8 mouse cellular contexts compared by ENCODE assay signal in the genomic region with DNA sequence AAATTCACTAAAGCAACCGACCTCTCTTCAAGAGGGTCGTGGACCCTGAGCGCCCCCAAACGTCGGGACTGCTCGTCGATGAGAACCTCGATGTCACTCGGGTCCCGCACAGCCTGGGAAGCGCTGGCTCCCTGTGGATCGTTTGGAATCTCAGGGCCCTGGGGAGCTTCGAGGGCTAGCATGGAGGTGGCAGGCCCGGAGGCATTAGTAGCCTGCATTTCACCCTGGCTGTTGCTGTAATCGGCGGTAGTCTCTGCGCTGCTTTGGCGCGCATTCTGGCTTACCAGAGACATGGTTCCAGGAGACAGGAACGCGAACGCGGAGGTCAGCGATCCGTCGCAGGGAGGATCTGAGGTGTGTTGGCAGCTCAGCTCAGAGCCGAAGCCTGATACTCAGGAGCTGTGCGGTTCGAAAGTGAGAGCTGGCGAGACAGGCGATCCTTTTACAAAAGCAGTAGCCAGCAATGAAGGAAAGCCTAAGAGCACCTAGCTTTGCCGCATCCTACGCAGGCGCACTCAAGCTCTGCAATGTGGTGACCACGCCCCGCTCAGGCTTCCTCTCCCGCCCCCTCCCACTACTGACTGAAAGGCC. TPM values are rescaled to one million over a fixed set of nuclear protein-coding genes. Genes with fewer than 3 reads are reported as not detected.
DNase-seq lines count a peak whose midpoint lies in the region; ATAC-seq and TF ChIP-seq lines count a peak whose summit lies in the region.

Magee2 (minus strand) TSS at position 517 of the 591 bp plus-strand sequence.

- H3K36me3 ChIP-seq in kidney, adult 2 months (ENCODE audit: control insufficient read depth, insufficient read depth, low read length), result no peaks in the 10 kb centered on the region
- H3K36me3 ChIP-seq in forebrain, postnatal 0 days (ENCODE audit: insufficient read depth), result no peaks in the 10 kb centered on the region
- H3K36me3 ChIP-seq in intestine, embryonic 16.5 days (ENCODE audit: control insufficient read depth, insufficient read depth, low read length), result no peaks in the 10 kb centered on the region

- no peaks in the 10 kb centered on the region; the same call in 1 of the 2 replicates for H3K27me3 ChIP-seq in kidney, adult 2 months (replicated peaks; ENCODE audit: control insufficient read depth, insufficient read depth, low read length)
- H3K27me3 ChIP-seq in forebrain, postnatal 0 days (ENCODE audit: insufficient read depth, low read length), result no peaks in the 10 kb centered on the region; the same call in 1 of the 2 replicates
- H3K27me3 ChIP-seq in intestine, embryonic 16.5 days (replicated peaks; ENCODE audit: control insufficient read depth, insufficient read depth, low read length), result peaks cover 2% of the 10 kb centered on the region; the same call in 1 of the 2 replicates

- peak within 1 kb of the TSS; percentile 61 for H3K9ac ChIP-seq in forebrain, postnatal 0 days
- H3K9ac ChIP-seq in intestine, embryonic 16.5 days (ENCODE audit: low read depth, low read length), result peak within 1 kb of the TSS; percentile 58

- peak; percentile 1 for DNase-seq in kidney, adult 2 months
- DNase-seq in kidney, adult 18-20 months, result no peak
- peak; percentile 88 for DNase-seq in brain, embryonic 14.5 days (ENCODE audit: low read depth)
- DNase-seq in forebrain, postnatal 0 days, result peak; percentile 79
- DNase-seq in liver, result peak; percentile 42
- DNase-seq in naive thymus-derived CD4-positive, alpha-beta T cell, adult 2 months (ENCODE audit: low read depth), result peak; percentile 45
- peak; percentile 40 for DNase-seq in thymus, postnatal 14 days

- H3K27ac ChIP-seq in kidney, adult 2 months (ENCODE audit: insufficient read depth, low read depth, low read length), result no peak within 1 kb of the TSS
- H3K27ac ChIP-seq in forebrain, postnatal 0 days (ENCODE audit: low read depth, low read length), result peak within 1 kb of the TSS; percentile 70; the same call in 1 of the 2 replicates
- no peak within 1 kb of the TSS for H3K27ac ChIP-seq in intestine, embryonic 16.5 days (ENCODE audit: low read length)

- no peaks in the 10 kb centered on the region for H3K9me3 ChIP-seq in forebrain, postnatal 0 days (ENCODE audit: low read length)
- H3K9me3 ChIP-seq in intestine, embryonic 16.5 days (ENCODE audit: control insufficient read depth, low read length), result no peaks in the 10 kb centered on the region

- H3K4me2 ChIP-seq in forebrain, postnatal 0 days (ENCODE audit: low read depth), result peak within 1 kb of the TSS; percentile 49
- peak within 1 kb of the TSS; percentile 70 for H3K4me2 ChIP-seq in intestine, embryonic 16.5 days (ENCODE audit: low read depth, low read length)

- WGBS in kidney, adult 2 months, result 1% methylated on average over 37 of the region's 37 CpGs
- WGBS in forebrain, postnatal 0 days, result 28% methylated on average over 37 of the region's 37 CpGs
- 19% methylated on average over 37 of the region's 37 CpGs for WGBS in intestine, embryonic 16.5 days

- peak within 1 kb of the TSS; percentile 42 for H3K4me3 ChIP-seq in kidney, adult 2 months (ENCODE audit: insufficient read depth, low read depth, low read length)
- H3K4me3 ChIP-seq in forebrain, postnatal 0 days (ENCODE audit: low read depth, low read length), result peak within 1 kb of the TSS; percentile 46
- peak within 1 kb of the TSS; percentile 51 for H3K4me3 ChIP-seq in intestine, embryonic 16.5 days (ENCODE audit: low read length)

- no peak for TF ChIP-seq POLR2A in kidney, adult 2 months (IDR thresholded peaks at IDR 0.05; ENCODE audit: low read depth, low read length)
- peak; percentile 31; the same call in 1 of the 2 replicates for TF ChIP-seq POLR2A in brain, embryonic 14.5 days (IDR thresholded peaks at IDR 0.05; ENCODE audit: borderline replicate concordance, extremely low read depth, insufficient read depth, insufficient read length, poor library complexity, severe bottlenecking)

- peak; percentile 97 for ATAC-seq in forebrain, postnatal 0 days
- peak; percentile 70 for ATAC-seq in intestine, embryonic 16.5 days

- H3K4me1 ChIP-seq in kidney, adult 2 months (ENCODE audit: control insufficient read depth, insufficient read depth, low read length), result no peaks in the 10 kb centered on the region
- H3K4me1 ChIP-seq in forebrain, postnatal 0 days (ENCODE audit: insufficient read depth), result no peaks in the 10 kb centered on the region
- no peaks in the 10 kb centered on the region for H3K4me1 ChIP-seq in intestine, embryonic 16.5 days (ENCODE audit: control insufficient read depth, insufficient read depth, low read length)

- TF ChIP-seq CTCF in kidney, adult 2 months (conservative IDR thresholded peaks at IDR 0.05; ENCODE audit: insufficient read depth, insufficient read length, low read depth, low read length), result no peak
- TF ChIP-seq CTCF in brain, embryonic 14.5 days (IDR thresholded peaks at IDR 0.05; ENCODE audit: borderline replicate concordance, extremely low read depth, insufficient read depth, insufficient read length), result peak; percentile 40; the same call in 1 of the 2 replicates
- TF ChIP-seq CTCF in forebrain, postnatal 0 days (IDR thresholded peaks at IDR 0.05; ENCODE audit: low read depth), result peak; percentile 56

RNA-seq across cellular contexts. Expression of gene Magee2, which starts in this region (rescaled TPM):
- polyA plus RNA-seq in kidney, adult 2 months (2012; rRNA removed), result 0.06 TPM in 1 of 2 replicates, not detected in the other
- 11.2 and 13.2 TPM in 2 replicates for polyA plus RNA-seq in brain, embryonic 14.5 days (2012; rRNA removed)
- 34.8 and 38.5 TPM in 2 replicates for total RNA-seq in forebrain, postnatal 0 days (2014; rRNA removed)
- 12.2 and 30.6 TPM in 2 replicates for polyA plus RNA-seq in forebrain, postnatal 0 days (2015; fragmentation: Nextera tagmentation; extraction: Ambion mirVana)
- polyA plus RNA-seq in intestine, embryonic 16.5 days (2015; fragmentation: Nextera tagmentation; extraction: Ambion mirVana), result 1.2 TPM in 2 replicates

Comparison
In these comparisons a context has a peak if more than half of its experiments do, and no peak if none do; other contexts are left out.
1. Peak in DNase-seq and H3K4me3 ChIP-seq in kidney, adult 2 months; RNA of the gene not detected or under 1 TPM.